Mouse (Mus musculus) cerebellum, adult 18-20 months (tissue): ENCODE results near the gene Alpk3.
A peak's percentile ranks its signal among the peaks of the same experiment; 100 is the strongest.
"Not testable (repeated sequence)": the region's sequence is repeated elsewhere in the genome, so short reads cannot be mapped to it uniquely, and the experiment has no call there.

Source experiments
- DNase-seq, 2 experiments: peaks; one replicate each; pipeline ENCODE4 v3.0.0; 2021

Alpk3 gene

GRCm38 (mm10) chr7:81133416-81133815 lies 76.0 kb downstream of the Alpk3 start:
- no peak for DNase-seq

GRCm38 (mm10) chr7:81133941-81134340 lies 76.5 kb downstream of the Alpk3 start:
- DNase-seq: no peak

GRCm38 (mm10) chr7:81134614-81135067 lies 77.2 kb downstream of the Alpk3 start:
- DNase-seq: peak in 1 of 2 experiments; percentile 9

DNA sequence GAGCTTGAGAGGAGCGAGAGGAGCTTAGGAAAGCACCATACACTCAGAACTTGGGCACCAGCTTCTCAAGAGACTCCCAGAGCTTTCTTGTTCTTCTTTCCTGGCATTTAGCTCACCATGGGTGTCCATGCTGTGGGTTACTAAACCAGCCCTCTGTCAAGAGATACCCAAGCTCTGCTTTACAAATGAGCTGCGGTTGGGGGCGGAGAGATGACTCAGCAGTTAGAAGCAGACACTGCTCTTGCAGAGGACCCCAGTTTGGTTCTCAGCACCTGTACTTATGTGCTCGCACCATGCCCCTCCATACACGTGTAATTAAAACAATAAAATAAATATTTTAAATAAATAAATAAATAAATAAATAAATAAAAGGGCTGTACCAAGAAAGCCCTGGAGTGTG lies 79.9 kb downstream of the Alpk3 start:
- DNase-seq: no peak

DNA sequence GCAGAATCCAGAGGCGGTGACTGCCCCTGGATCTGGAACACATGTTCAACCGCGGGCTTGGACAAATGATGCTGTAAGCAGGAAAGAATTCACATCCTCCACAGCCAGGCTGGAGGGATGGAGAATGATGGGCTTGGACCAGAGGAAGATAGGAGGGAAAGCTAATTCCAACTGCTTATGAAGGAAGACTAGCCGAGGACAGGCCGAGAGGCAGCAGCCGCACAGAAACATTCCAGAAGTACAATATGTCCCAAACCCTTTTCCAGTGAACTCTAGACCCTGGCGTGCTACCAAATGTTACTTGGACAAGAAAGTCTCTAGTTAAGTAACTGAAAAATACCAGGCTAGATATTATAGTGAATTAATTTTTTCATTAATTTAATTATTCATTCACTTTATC lies 81.7 kb downstream of the Alpk3 start:
- DNase-seq: no peak

DNA sequence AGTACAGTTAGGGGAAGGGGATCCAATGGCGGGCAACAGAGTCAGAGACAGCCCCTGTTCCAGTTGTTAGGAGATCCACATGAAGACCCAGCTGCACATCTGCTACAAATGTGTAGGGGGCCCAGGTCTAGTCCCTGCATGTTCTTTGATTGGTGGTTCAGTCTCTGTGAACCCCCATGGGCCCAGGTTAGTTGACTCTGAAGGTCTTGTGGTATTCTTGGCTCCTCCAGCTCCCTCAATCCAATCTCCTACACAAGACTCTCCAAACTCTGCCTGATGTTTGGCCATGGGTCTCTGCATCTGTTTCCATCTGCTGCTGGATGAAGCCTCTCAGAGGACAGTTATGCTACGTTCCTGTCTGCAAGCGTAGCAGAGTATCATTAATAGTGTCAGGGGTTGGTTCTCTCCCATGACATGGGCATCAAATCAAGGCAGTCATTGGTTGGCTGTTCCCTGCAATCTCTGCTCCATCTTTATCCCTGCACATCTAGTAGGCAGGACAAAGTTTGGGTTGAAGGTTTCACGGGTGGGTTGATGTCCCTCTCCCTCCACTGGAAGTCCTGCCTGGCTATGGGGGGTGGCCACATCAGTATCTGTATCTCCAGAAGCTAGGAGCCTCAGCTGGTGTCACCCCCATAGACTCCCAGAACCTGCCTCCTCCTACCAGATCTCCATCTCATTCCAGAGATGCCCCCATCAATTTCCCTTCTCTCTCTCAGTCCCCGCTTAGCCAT lies 82.4 kb downstream of the Alpk3 start:
- DNase-seq: no peak

DNA sequence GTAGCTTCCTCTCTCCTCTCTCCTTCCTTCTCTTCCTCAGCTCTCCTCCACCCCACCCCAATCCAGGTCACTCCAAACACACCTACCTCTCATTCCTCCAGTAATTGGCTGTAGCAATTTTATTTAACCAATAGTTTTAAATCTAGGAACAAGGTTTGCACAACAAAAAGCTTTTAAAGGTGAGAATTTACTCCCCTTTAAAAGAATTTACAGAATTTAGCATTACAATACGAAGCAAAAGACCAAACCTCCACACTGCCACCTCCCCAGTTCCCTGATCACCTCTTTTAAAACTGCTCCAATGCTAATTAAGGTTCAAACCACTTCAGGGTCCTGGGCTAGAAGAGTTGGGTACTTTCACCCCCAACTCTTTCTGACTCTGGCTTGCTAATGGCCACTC lies 84.1 kb downstream of the Alpk3 start:
- DNase-seq: no peak

- not testable (repeated sequence) for DNase-seq
Observed at GRCm38 (mm10) chr7:81143056-81143455, 85.7 kb downstream of the Alpk3 start.

DNA sequence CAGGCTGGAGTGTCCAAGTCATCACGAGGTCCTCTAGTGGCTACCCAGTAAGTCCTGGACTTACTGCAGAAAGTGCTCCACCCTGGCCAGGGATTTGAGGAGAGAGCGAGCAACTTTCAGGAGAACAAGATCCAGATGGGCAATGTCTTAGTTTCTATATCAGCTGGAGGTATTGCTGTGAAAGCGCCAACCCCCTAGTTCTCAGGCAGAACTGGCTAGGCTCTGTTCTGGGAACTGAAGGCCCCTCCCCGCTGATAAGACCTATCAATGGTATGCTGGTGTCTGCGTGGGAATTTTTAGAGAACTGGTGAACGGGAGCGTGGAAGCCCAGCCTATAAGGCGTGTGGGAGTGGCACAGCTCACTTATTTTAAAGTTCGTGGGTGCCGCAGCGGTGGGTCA lies 92.4 kb downstream of the Alpk3 start:
- DNase-seq: no peak

DNA sequence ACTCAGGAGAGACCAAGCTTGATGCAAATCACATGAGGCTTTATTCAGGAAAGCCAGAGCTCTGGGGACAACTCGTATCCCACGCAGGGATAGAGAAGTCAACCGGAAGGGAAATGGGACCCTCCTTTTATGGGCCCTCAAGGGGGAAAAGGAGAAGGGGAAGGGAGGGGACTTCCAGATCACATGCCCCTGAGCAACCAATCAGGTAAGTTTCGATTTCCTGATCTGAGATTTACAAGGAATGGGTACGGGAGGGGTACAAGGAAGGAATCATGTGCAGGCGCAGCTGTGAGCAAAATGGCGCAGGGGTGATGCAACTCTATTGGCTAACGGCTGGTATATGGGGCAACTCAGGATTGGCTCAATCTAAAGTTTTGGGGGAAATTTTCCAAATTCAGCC lies 93.8 kb downstream of the Alpk3 start:
- no peak for DNase-seq

DNA sequence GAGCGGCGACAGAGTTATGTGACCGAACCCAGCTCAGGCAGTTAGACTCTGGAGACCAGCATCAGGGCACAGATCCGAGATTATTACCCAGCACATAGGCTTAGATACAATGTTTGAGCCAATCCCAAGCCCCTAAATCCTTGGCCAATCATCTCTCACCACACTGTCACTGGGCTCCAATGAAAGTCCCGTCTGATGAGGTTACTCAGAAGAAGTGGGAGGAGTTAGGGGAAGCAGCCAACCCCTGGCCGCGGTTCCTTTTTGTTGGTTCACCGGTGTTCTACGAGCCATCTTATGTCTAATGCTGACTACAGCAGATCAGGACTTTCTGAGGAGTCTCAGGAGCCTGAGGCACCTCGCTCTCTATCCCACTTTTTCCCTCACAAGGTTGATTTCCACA lies 94.9 kb downstream of the Alpk3 start:
- DNase-seq: no peak

GRCm38 (mm10) chr7:81152826-81153225 lies 95.4 kb downstream of the Alpk3 start:
- no peak for DNase-seq

DNA sequence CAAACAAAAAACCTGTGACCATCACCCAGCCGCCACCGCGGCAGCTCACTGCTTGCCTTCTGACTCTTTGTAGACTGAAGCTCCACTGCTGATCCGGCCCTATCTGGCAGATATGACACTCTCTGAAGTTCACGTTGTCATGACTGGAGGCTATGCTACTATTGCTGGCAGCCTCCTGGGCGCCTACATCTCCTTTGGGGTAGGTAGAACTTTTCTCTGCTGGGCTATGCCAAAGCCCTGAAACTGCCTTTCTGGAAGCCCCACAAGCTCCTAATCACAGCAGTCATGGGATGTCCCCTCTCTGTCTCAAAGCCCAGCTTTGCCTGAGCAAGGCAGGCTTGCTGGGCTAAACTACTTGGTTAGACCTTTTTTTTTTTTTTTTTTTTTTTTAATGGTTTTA lies 95.9 kb downstream of the Alpk3 start:
- DNase-seq: no peak

DNA sequence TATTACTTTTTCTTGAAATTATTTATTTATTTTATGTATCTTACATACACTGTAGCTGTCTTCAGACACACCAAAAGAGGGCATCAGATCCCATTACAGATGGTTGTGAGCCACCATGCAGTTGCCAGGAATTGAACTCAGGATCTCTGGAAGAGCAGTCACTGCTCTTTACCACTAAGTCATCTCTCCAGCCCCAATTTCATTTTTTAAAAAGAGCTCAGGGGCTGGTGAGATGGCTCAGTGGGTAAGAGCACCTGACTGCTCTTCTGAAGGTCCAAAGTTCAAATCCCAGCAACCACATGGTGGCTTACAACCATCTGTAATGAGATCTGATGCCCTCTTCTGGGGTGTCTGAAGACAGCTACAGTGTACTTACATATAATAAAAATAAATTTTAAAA lies 96.8 kb downstream of the Alpk3 start:
- not testable (repeated sequence) for DNase-seq

- peak; percentile 29 to 61 for DNase-seq
Observed at GRCm38 (mm10) chr7:81154960-81155359, 97.6 kb downstream of the Alpk3 start.
